14 mouse cellular contexts compared by ENCODE assay signal in genomic region chr10:62224231-62224630, GRCm38 (mm10). TPM values are rescaled to one million over a fixed set of nuclear protein-coding genes. Genes with fewer than 3 reads are reported as not detected.
DNase-seq lines count a peak whose midpoint lies in the region; ATAC-seq lines count a peak whose summit lies in the region.
"Had no signal": no experiment of that assay in that cellular context is flagged by ENCODE, and none has a peak within 500 bp of the region (broad histone marks: within the 10 kb centered on the region; RNA-seq: fewer than 3 reads in every experiment).

No protein-coding gene starts in this region.

- H3K27me3 ChIP-seq in kidney, embryonic 16.5 days (ENCODE audit: insufficient read depth, low read length), result no peaks in the 10 kb centered on the region
- H3K27me3 ChIP-seq in forebrain, embryonic 11.5 days (ENCODE audit: control insufficient read depth, insufficient read depth, low read length), result no peaks in the 10 kb centered on the region

- WGBS in kidney, embryonic 16.5 days, result 52% methylated on average over 6 of the region's 6 CpGs
- WGBS in forebrain, embryonic 11.5 days, result 74% methylated on average over 6 of the region's 6 CpGs

- peaks cover 18% of the 10 kb centered on the region for H3K4me1 ChIP-seq in kidney, embryonic 16.5 days (ENCODE audit: insufficient read depth, low read length)
- no peaks in the 10 kb centered on the region for H3K4me1 ChIP-seq in forebrain, embryonic 11.5 days (replicated peaks; ENCODE audit: control insufficient read depth, insufficient read depth, low read length)
- H3K4me1 ChIP-seq: megakaryocyte, embryonic 14.5 days had no signal

- no peak overlapping the region for H3K4me3 ChIP-seq in kidney, embryonic 16.5 days (ENCODE audit: low read length)
- H3K4me3 ChIP-seq in forebrain, embryonic 11.5 days (ENCODE audit: low read depth, low read length), result no peak overlapping the region
- H3K4me3 ChIP-seq: erythroblast, embryonic 14.5 days; megakaryocyte, embryonic 14.5 days had no signal

- H3K4me2 ChIP-seq in kidney, embryonic 16.5 days (replicated peaks; ENCODE audit: low read depth, low read length), result no peak overlapping the region
- no peak overlapping the region for H3K4me2 ChIP-seq in forebrain, embryonic 11.5 days (ENCODE audit: low read depth, low read length, severe bottlenecking)

- DNase-seq in embryo, embryonic 10.5 days (ENCODE audit: low spot score), result peak; percentile 31
- no peak for DNase-seq in embryo, embryonic 9.5 days (ENCODE audit: extremely low spot score)
- DNase-seq in kidney, adult 8-10 months, result peak; percentile 54 to 62
- DNase-seq in adrenal gland, postnatal 14 days, result peak; percentile 56
- peak; percentile 69 to 78 for DNase-seq in kidney, postnatal 25 days
- no peak for DNase-seq in forebrain, embryonic 11.5 days (ENCODE audit: low spot score)
- no peak for DNase-seq in urinary bladder, adult 2 months (ENCODE audit: low spot score)
- DNase-seq: cerebellum, adult 2 months; heart, postnatal 4 days; layer of hippocampus, adult 9-11 months had no signal

- H3K36me3 ChIP-seq in kidney, embryonic 16.5 days (ENCODE audit: insufficient read depth, low read length), result no peaks in the 10 kb centered on the region
- no peaks in the 10 kb centered on the region for H3K36me3 ChIP-seq in forebrain, embryonic 11.5 days (ENCODE audit: control insufficient read depth, insufficient read depth, low read length)

- H3K9me3 ChIP-seq in kidney, embryonic 16.5 days (ENCODE audit: low read length), result no peaks in the 10 kb centered on the region
- no peaks in the 10 kb centered on the region for H3K9me3 ChIP-seq in forebrain, embryonic 11.5 days (ENCODE audit: control insufficient read depth, low read length)
- H3K9me3 ChIP-seq: megakaryocyte, embryonic 14.5 days had no signal

- no peak overlapping the region for H3K9ac ChIP-seq in kidney, embryonic 16.5 days (replicated peaks; ENCODE audit: low read length)
- no peak overlapping the region for H3K9ac ChIP-seq in forebrain, embryonic 11.5 days (ENCODE audit: low read length)
- H3K9ac ChIP-seq: liver, embryonic 14.5 days had no signal

- no peak overlapping the region for H3K27ac ChIP-seq in kidney, embryonic 16.5 days (ENCODE audit: low read length)
- no peak overlapping the region for H3K27ac ChIP-seq in forebrain, embryonic 11.5 days (ENCODE audit: low read depth, low read length)
- H3K27ac ChIP-seq: liver, embryonic 14.5 days had no signal

- no peak for ATAC-seq in kidney, embryonic 16.5 days (ENCODE audit: low FRiP score, low TSS enrichment)
- ATAC-seq in forebrain, embryonic 11.5 days (replicated peaks; ENCODE audit: low FRiP score), result no peak

RNA-seq across cellular contexts. Expression of gene Tspan15, which starts 6.8 kb away (rescaled TPM):
- polyA plus RNA-seq in kidney, embryonic 16.5 days (2015; fragmentation: Nextera tagmentation; extraction: Ambion mirVana), result 69.5 and 78.7 TPM in 2 replicates
- total RNA-seq in adrenal gland, postnatal 14 days (2021), result 17.2 and 22.9 TPM in 2 replicates
- polyA plus RNA-seq in forebrain, embryonic 11.5 days (2014; fragmentation: Nextera tagmentation; extraction: Ambion mirVana), result 13.9 and 15.5 TPM in 2 replicates
- 37.2 and 41.5 TPM in 2 replicates for polyA plus RNA-seq in urinary bladder, adult 2 months (2012; rRNA removed)

RNA-seq across cellular contexts. Expression of gene Tacr2, which starts 28.0 kb away (rescaled TPM):
- polyA plus RNA-seq in kidney, embryonic 16.5 days (2015; fragmentation: Nextera tagmentation; extraction: Ambion mirVana), result 0.15 and 0.22 TPM in 2 replicates
- total RNA-seq in adrenal gland, postnatal 14 days (2021), result 10.1 and 15.3 TPM in 2 replicates
- polyA plus RNA-seq in forebrain, embryonic 11.5 days (2014; fragmentation: Nextera tagmentation; extraction: Ambion mirVana), result not detected in 2 replicates
- 4.2 and 10.7 TPM in 2 replicates for polyA plus RNA-seq in urinary bladder, adult 2 months (2012; rRNA removed)
- total RNA-seq: heart, postnatal 4 days had no signal
- polyA plus RNA-seq: erythroblast, embryonic 14.5 days; liver, embryonic 14.5 days had no signal

Comparison
In these comparisons a context has a peak if more than half of its experiments do, and no peak if none do; other contexts are left out.
1. DNase-seq: peak in embryo, embryonic 10.5 days (single experiment), kidney, adult 8-10 months (2 of 2), adrenal gland, postnatal 14 days (single experiment) and kidney, postnatal 25 days (2 of 2); none in embryo, embryonic 9.5 days (single experiment), forebrain, embryonic 11.5 days (single experiment) and urinary bladder, adult 2 months (single experiment).